Mouse (Mus musculus) kidney, adult 2 months (tissue): ENCODE measurements around the gene Arl8a. TPM values are rescaled to one million over a fixed set of nuclear protein-coding genes. Genes with fewer than 3 reads are reported as not detected.

ENCODE experiments used
- DNase-seq: peaks from one replicate; pipeline ENCODE4 v3.0.0; 2021
- H3K27ac ChIP-seq: fragments of 200-500 bp; 2 replicates; pipeline ENCODE4 v1.5.1; 2012; ENCODE audit warnings: low read depth, low read length, control low read depth, inconsistent platforms; ENCODE audit not compliant: insufficient read depth
- H3K27me3 ChIP-seq: fragments of 200-500 bp; replicated peaks from 2 replicates; pipeline ENCODE4 v1.6.1; 2012; ENCODE audit warnings: mild to moderate bottlenecking, moderate library complexity, low read length, inconsistent platforms; ENCODE audit not compliant: control insufficient read depth, insufficient read depth
- H3K36me3 ChIP-seq: fragments of 200-500 bp; 2 replicates; pipeline ENCODE4 v1.6.1; 2012; ENCODE audit warnings: mild to moderate bottlenecking, moderate library complexity, low read length, inconsistent platforms; ENCODE audit not compliant: control insufficient read depth, insufficient read depth
- H3K4me1 ChIP-seq: fragments of 200-500 bp; 2 replicates; pipeline ENCODE4 v1.6.1; 2011; ENCODE audit warnings: low read length; ENCODE audit not compliant: control insufficient read depth, insufficient read depth
- H3K4me3 ChIP-seq: fragments of 200-500 bp; 2 replicates; pipeline ENCODE4 v1.5.1; 2011; ENCODE audit warnings: mild to moderate bottlenecking, low read depth, low read length, control low read depth; ENCODE audit not compliant: insufficient read depth
- CTCF ChIP-seq: fragments of 200-500 bp; conservative IDR thresholded peaks from 2 replicates; pipeline ENCODE4 v1.5.1; 2011; ENCODE audit warnings: low read depth, mild to moderate bottlenecking, control low read depth, low read length, moderate library complexity, mixed read lengths; ENCODE audit not compliant: insufficient read depth, insufficient read length
- POLR2A ChIP-seq: fragments of 200-500 bp; IDR thresholded peaks from one replicate; pipeline ENCODE4 v1.6.1; 2011; ENCODE audit warnings: low read depth, low read length, control low read depth
- WGBS: fragments of 180-500 bp; shearing (Covaris S2); methylation state at CpG from one replicate; pipeline ENCODE4 v1.1.7; 2018; 5-methylcytosine and 5-hydroxymethylcytosine counted together
- polyA plus RNA-seq: library from polyadenylated mRNA; depleted of rRNA; stranded (reverse); fragments of >200 nt; gene quantifications from 2 replicates; pipeline ENCODE4 v1.2.3, GENCODE M21; 2012

Gene Arl8a
- polyA plus RNA-seq, 1 experiment, result 107 TPM

DNA sequence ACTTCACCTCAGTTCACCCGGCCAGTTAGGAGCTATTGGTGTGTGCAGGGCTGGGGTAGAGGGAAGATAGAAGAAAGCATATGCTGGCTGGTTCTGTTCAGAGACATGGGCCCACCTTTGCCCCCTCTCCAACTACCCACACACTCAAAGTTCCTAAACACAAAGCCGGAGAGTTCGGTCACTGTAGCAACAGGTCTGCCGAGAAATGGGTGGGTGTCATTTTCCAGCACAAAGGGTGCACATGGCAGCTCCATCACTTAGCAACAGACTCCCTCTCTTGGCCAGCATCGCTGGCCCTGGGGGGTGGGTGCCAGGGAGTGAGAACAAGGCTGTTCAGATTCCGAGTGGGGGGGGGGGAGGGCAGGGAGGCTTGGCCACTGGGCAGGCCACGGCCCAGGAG is 12.4 kb downstream of the Arl8a start:
- TF ChIP-seq CTCF, result no peak
- TF ChIP-seq POLR2A, result no peak
- 39% methylated on average over 7 of the region's 7 CpGs for WGBS
- peaks cover 3% of the 10 kb centered on the region; the same call in 1 of the 2 replicates for H3K4me1 ChIP-seq
- DNase-seq, result no peak
- H3K36me3 ChIP-seq, result 0 out of 2 replicates have a peak, but pooled peaks cover 2% of the 10 kb centered on the region
- no peaks in the 10 kb centered on the region for H3K27me3 ChIP-seq
- no peak overlapping the region for H3K27ac ChIP-seq
- no peak overlapping the region for H3K4me3 ChIP-seq

- Histone ChIP-seq H3K36me3 (0 out of 2 replicates have a peak, but pooled peaks cover 2% of the 10 kb centered on the region), H3K27me3 (no peaks in the 10 kb centered on the region), H3K4me1 (peaks cover under 1% of the 10 kb centered on the region; the same call in 1 of the 2 replicates), H3K27ac (no peak overlapping the region), H3K4me3 (no peak overlapping the region)
- WGBS, result 78% methylated on average over 11 of the region's 11 CpGs
- DNase-seq, result no peak
- TF ChIP-seq POLR2A (no peak), CTCF (no peak)
Measured at GRCm38 (mm10) chr1:135159556-135160123, 13.0 kb downstream of the Arl8a start.

- H3K4me1 ChIP-seq, result no peaks in the 10 kb centered on the region
- DNase-seq, result no peak
- TF ChIP-seq CTCF, result no peak
- TF ChIP-seq POLR2A, result no peak
- no peak overlapping the region for H3K4me3 ChIP-seq
- 0 out of 2 replicates have a peak, but pooled peaks cover 2% of the 10 kb centered on the region for H3K36me3 ChIP-seq
- WGBS, result 85% methylated on average over 13 of the region's 13 CpGs
- H3K27ac ChIP-seq, result no peak overlapping the region
- no peaks in the 10 kb centered on the region for H3K27me3 ChIP-seq
Measured at GRCm38 (mm10) chr1:135160411-135161050, 13.9 kb downstream of the Arl8a start.

DNA sequence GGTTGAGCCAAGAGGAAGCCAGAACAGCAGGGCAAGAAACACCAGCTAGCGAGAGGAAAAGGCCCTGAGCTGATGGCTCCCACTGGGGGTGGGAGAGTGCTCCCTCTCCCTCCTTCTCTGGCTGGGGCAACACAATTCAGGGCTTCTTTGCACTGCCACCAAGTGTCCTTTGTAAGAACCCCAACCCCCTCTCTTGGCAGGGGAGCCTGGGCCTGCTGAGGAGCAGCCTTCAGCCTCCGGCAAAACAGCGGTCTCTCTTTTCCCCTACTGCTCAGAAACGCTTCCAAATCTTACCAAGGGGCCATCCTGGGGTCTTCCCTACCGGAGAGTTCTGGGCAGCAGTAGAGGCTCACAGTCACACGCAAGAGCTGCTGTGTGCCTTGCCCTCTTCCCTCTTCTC is 16.1 kb downstream of the Arl8a start:
- no peak for DNase-seq
- Histone ChIP-seq H3K4me1 (no peaks in the 10 kb centered on the region), H3K27me3 (no peaks in the 10 kb centered on the region), H3K36me3 (no peaks in the 10 kb centered on the region), H3K4me3 (no peak overlapping the region), H3K27ac (no peak overlapping the region)
- 85% methylated on average over 6 of the region's 6 CpGs for WGBS
- no peak for TF ChIP-seq CTCF
- TF ChIP-seq POLR2A, result no peak

- 0 out of 2 replicates have a peak, but pooled peaks have one; percentile 23 for TF ChIP-seq CTCF
- TF ChIP-seq POLR2A, result no peak
- peak within 1 kb of the TSS; percentile 82 for H3K27ac ChIP-seq
- peaks cover 14% of the 10 kb centered on the region; the same call in 1 of the 2 replicates for H3K4me1 ChIP-seq
- no peak for DNase-seq
- no peaks in the 10 kb centered on the region for H3K36me3 ChIP-seq
- no peaks in the 10 kb centered on the region for H3K27me3 ChIP-seq
- H3K4me3 ChIP-seq, result no peak within 1 kb of the TSS
- 63% methylated on average over 11 of the region's 11 CpGs for WGBS
Measured at GRCm38 (mm10) chr1:135167435-135167834, 20.8 kb downstream of the Arl8a start, which contains the start of gene Gpr37l1. Gene Gpr37l1 (minus strand): TSS chr1:135167681.

GRCm38 (mm10) chr1:135168453-135169200 is 22.0 kb downstream of the Arl8a start:
- peak; percentile 92 for DNase-seq
- 66% methylated on average over 10 of the region's 10 CpGs for WGBS
- Histone ChIP-seq H3K27ac (peak overlapping the region; percentile 82), H3K27me3 (no peaks in the 10 kb centered on the region), H3K4me3 (no peak overlapping the region), H3K36me3 (no peaks in the 10 kb centered on the region), H3K4me1 (peaks cover 14% of the 10 kb centered on the region; the same call in 1 of the 2 replicates)
- TF ChIP-seq POLR2A (no peak), CTCF (no peak)

- TF ChIP-seq POLR2A, result no peak
- no peak; the same call in 1 of the 2 replicates for TF ChIP-seq CTCF
- WGBS, result 18% methylated on average over 12 of the region's 12 CpGs
- H3K4me3 ChIP-seq, result no peak overlapping the region
- no peaks in the 10 kb centered on the region for H3K36me3 ChIP-seq
- H3K4me1 ChIP-seq, result peaks cover 14% of the 10 kb centered on the region; the same call in 1 of the 2 replicates
- no peaks in the 10 kb centered on the region for H3K27me3 ChIP-seq
- peak overlapping the region; percentile 43 for H3K27ac ChIP-seq
- peak; percentile 89 for DNase-seq
Measured at GRCm38 (mm10) chr1:135169556-135170224, 23.1 kb downstream of the Arl8a start.
